Mouse (Mus musculus) gastrocnemius, adult 2 months (tissue): ENCODE measurements around the gene Bcar1. TPM values are rescaled to one million over a fixed set of nuclear protein-coding genes. Genes with fewer than 3 reads are reported as not detected.

Source experiments
- DNase-seq: peaks from one replicate; pipeline ENCODE4 v3.0.0; 2022
- H3K27ac ChIP-seq: fragments of 200-600 bp; 2 replicates; pipeline ENCODE4 v1.8.1; 2022; ENCODE audit warnings: mild to moderate bottlenecking
- H3K4me3 ChIP-seq: fragments of 200-600 bp; 2 replicates; pipeline ENCODE4 v1.8.1; 2022; ENCODE audit warnings: mild to moderate bottlenecking, moderate library complexity
- CTCF ChIP-seq: fragments of 200-600 bp; IDR thresholded peaks from 2 replicates; pipeline ENCODE4 v1.8.1; 2022; ENCODE audit warnings: antibody characterized with exemption, mild to moderate bottlenecking, moderate library complexity
- intact Hi-C: fragments of 180-260 bp; cut with DNase I; formaldehyde crosslinking; loops from one replicate; pipeline ENCODE4 v1.15.1; 2025
- total RNA-seq, 2 experiments: library from RNA; stranded (reverse); gene quantifications; 2 replicates each; pipeline ENCODE4 v1.2.3; 2021

The Bcar1 gene
- total RNA-seq, 2 experiments from 2014 or later = 10.8 to 12.6 TPM

DNA sequence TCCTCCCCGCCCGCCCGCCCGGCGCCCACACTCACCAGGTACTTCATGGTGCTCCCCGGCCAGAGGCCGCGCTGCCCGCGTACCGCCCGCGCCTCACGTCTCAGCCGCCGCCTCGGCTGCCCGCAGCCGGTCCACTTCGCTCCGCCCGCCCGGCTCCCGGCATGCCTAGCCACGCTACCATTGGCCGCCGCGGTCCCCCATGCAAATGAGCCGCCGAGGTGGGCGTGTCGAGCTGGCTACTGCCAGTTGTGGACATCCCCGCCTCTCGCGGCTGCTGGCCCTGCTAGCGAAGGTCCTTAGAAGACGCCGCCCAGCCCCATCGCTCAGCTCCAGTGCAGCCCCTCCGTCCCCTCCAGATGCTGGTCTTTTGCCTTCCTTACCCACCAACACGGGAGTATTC is 11.6 kb downstream of the Bcar1 start:
- peak; percentile 100 for DNase-seq
- Histone ChIP-seq H3K4me3 (peak overlapping the region; percentile 93), H3K27ac (peak overlapping the region; percentile 97)
- intact Hi-C loops = no loop called here
- TF ChIP-seq CTCF = no peak; the same call in 1 of the 2 replicates

DNA sequence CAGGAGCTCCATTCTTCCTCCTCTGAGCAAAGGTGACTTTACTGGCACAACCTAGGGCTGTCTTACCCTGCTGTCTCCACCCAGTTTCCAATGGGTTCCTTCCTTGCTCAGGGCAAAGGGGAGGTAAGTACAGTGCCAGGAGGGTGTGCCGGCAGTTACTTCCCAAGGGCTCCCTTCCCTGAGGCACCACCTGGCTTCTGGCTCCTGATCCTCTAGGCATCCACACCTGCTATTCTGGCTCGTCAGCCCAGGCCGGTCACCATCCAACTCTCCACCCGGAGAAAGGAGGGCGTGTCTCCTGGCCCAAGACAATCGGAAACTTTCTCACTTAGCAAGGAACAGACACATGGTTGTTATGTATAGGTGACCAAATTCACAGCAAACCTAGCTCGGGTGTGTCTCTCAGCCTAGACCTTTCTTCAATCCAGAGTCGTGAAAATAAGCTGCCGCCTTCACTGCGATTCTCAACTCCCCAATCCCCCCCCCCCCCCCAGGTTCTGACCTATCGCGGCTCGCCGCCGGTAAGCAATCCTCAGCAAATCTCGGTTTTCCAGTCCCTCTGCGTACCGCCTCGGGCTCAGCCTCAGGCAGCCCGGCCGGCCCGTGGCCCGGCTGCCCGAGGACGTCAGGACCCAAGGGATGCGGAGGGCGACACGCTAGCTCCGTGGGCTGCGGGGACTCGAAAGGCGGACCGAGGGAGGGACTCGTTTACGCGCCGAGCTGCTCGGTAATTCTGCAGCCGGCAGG is 12.2 kb downstream of the Bcar1 start:
- peak; percentile 64 for DNase-seq
- Histone ChIP-seq H3K27ac (peak overlapping the region; percentile 97), H3K4me3 (peak overlapping the region; percentile 93)
- intact Hi-C loops = no loop called here
- TF ChIP-seq CTCF = no peak

DNA sequence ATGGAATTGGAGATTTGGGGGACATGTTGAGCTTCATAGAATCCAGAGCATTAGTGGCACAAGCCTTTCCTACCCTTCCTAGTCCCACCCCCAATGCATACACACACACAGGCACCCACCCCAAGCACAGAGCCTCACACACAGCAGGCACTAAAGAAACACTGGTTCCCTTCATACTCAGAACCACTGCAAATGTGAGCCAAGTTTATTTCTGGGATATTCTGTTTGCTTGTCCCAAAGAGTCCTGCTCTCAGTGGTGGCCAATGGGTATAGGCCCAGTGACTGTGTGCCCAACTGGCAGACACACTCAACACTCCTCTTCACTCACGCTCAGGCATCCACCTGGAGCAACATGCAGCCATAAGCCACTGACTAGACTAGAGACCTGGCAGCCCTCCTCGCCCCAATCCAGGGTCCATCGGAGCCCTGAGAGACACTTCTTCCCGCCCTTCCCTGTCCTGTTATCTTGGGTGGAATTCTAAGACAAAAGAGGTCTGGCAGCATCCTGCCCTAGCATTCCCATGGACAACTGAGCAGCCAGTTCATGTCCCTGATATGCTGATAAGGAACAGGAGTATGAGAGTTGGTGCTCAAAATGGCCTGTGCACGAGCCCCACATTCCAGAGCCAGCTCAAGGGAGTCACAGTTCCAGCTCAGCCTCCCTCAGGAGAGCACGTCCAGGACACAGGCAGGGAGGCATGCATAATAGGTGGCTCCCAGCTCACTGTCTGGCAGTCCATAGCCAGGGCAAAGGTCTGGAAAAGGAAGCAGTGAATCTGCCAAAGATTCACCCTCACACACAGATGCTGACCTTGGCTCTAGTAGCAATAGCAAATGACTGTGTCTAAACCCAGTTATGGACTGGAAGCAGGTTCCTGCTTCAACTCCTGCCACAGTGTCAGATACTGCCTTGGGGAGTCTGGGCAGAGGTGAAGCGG is 14.1 kb downstream of the Bcar1 start:
- Histone ChIP-seq H3K4me3 (peak overlapping the region; percentile 24), H3K27ac (peak overlapping the region; percentile 97)
- no peak for TF ChIP-seq CTCF
- DNase-seq = peak; percentile 46
- intact Hi-C loops = no loop called here

DNA sequence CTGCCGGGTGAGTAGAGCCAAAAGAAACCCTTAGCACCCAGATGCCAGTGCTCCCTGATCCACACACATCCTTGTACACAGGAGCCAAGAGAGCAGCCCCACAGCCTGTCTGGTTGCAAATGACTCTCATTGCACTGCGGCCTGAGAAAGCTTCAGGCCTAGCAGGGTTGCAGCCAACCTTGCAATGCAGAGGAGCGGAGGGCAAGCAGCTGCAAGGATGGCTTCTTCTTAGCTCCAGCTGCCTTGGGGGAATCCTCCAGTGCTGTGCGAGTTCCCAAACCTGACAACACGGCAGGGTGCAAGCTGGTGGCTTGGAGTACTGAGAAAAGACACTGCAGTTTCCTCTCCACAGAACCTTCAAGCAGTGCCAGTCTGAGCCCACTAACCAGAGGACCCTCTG is 15.1 kb downstream of the Bcar1 start:
- H3K27ac ChIP-seq = peak overlapping the region; percentile 97
- H3K4me3 ChIP-seq = no peak overlapping the region
- TF ChIP-seq CTCF = no peak
- intact Hi-C loops = no loop called here
- peak; percentile 18 for DNase-seq

DNA sequence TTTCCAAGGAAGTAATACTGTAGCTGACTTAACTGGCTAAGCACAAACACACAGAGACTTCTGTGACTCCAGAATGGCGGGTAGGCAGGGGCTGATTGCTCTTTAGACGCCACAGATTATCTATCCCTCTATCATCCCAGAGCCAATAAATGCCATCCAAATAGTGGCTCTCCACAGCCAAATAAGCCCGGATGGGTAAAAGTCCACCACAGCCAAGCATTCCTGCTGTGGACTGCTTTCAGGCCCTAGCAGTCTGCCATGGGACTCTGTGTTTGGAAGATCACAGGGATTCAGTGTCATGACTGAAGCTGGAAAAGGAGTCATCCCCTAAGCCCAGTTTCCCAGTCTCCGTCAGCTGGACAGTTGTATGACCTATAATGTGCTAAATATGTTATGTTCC is 16.1 kb downstream of the Bcar1 start:
- Histone ChIP-seq H3K4me3 (no peak overlapping the region), H3K27ac (peak overlapping the region; percentile 97)
- TF ChIP-seq CTCF = no peak
- DNase-seq = peak; percentile 16
- intact Hi-C loops = no loop called here

DNA sequence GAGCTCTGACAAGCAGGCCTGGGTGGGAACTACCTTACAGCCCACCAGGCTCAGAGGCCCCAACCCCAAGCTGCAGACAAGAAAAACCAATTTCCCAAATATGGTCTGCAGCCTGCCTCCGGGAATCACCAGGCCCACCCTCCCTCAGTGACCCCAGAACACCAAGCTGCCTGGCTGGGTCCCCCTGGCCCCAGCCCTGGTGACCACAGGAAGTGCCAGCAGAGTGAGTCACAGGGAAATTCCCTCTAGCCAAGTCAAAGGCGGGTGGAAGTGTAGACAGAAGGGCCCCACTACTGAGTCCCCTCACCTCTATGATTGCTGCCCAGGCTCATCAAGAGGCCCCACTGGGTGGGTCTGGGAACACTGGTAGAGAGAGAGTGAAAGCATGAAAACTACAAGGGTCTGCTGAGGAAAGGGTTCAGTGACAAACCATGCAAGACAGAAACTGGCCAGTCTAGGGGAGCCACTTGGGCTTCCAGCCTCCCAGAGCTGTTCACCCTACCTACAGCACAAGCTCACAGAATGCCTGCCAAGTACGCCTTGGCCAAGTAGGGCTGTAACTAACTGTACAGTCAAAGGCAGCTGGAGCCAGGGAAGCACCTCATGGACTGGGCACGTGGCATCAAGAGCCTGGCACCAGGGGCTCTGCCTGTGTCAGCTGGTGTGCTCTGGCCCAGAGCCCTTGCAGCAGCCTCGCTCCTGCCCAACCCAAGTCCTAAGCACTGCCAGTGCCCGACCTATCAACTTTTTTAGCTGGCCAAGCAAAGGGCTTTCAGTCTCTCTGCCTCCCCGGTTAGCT is 17.3 kb downstream of the Bcar1 start:
- TF ChIP-seq CTCF = no peak
- peak; percentile 95 for DNase-seq
- intact Hi-C loops = no loop called here
- Histone ChIP-seq H3K4me3 (peak overlapping the region; percentile 40), H3K27ac (peak overlapping the region; percentile 97)

DNA sequence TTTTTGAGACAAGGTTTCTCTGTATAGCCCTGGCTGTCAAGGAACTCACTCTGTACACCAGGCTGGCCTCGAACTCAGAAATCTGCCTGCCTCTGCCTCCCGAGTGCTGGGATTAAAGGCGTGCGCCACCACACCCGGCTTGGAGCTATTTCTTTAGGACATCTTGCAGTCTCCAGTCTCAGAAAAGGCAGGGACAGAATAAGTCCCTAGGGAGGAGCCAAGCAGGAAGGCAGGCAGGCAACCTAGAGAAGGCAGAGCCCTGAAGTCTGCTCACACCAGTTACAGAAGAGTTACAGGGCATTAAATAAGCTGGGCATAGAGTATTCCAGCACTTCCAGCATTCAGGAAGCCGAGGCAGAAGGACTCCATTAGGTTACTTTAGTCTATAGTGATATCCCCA is 18.3 kb downstream of the Bcar1 start:
- no peak for TF ChIP-seq CTCF
- Histone ChIP-seq H3K4me3 (no peak overlapping the region), H3K27ac (peak overlapping the region; percentile 97)
- peak; percentile 11 for DNase-seq
- intact Hi-C loops = no loop called here

DNA sequence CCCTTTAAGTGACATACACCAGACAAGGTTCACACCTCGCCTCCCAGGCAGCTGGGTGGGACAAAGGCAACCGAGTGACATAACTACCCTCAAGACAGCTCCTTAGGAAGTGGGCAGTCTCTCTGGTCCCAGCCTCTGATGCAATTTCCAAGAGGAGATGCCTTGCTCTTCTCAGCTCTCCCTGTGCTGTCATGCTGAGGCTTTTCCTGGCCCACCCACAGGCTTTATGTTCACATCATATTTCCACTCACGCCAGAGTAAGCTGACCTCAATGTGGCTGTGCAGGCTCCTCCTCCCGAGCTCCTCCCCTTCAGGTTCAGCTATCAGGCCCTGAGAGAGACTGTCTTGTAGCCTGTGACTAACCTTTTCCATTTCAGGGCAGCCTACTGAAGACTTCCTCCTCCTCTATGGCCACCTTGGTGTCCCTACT is 23.5 kb downstream of the Bcar1 start:
- H3K27ac ChIP-seq = peak overlapping the region; percentile 20; the same call in 1 of the 2 replicates

DNA sequence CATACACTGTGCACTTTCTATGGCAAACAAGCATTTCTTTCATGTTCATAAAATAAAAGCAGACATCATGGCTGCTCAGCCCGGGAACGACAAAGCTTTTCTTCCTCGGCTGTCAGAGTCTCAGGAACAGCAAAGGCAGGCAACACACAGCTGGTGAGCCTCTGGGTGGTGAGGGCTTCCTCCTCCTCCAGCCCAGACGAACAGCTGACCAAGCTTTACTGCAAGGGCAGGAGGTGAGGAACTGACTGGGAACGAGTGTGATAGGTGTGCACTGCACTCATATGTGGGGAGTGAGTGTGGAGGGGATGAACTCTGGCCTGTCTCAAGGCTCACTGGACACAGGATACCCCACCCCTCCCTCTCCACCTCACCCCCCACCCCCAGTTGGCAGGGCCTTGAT is 24.7 kb downstream of the Bcar1 start:
- intact Hi-C loops = loop anchor here (2.0 kb wide), 1 partner anchor 30 kb away; no protein-coding TSS in a partner anchor
- TF ChIP-seq CTCF = no peak
- Histone ChIP-seq H3K27ac (peak overlapping the region; percentile 93), H3K4me3 (no peak overlapping the region)
- DNase-seq = peak; percentile 13

More for the DNA sequence above, 23.5 kb downstream of the Bcar1 start:
- DNase-seq = no peak
- intact Hi-C loops = no loop called here
- H3K4me3 ChIP-seq = no peak overlapping the region
- no peak for TF ChIP-seq CTCF

DNA sequence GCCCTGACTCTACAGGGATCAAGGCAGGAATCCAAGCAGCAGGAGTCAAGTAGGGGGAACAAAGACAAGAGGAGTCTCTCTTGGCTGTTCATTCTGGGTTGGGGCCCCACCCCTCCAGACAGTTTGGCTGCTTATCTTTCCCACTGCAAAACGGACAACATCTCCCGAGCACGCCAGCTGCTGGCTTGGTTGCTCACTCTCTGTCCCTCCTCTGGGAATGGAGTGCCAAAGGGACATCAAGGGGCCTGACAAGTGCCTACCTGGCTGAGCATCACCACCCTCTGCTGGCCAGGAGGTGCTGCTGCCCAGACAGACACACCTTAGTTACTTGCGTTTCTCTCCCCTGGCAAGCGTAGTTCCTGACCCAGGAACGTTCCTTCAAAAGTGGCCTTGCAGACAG is 25.7 kb downstream of the Bcar1 start:
- DNase-seq = peak; percentile 60
- intact Hi-C loops = loop anchor here (2.0 kb wide), 1 partner anchor 31 kb away; no protein-coding TSS in a partner anchor
- peak; percentile 39; the same call in 1 of the 2 replicates for TF ChIP-seq CTCF

DNA sequence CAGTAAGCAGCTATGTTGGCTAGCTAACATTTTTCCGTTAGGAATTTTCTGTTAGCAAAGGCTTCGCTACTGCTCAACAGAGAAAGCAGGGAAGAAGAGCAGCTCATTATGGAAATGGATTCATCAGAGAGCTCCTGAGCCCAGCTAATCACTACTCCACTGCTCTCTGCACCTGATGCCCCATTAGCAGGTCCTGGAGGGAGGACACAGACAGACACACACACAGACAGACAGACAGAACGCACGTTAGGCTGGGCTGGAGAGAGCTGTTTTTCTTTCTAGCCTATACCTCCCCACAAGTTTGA is 26.2 kb downstream of the Bcar1 start:
- Histone ChIP-seq H3K27ac (peak overlapping the region; percentile 93), H3K4me3 (peak overlapping the region; percentile 47)
- no peak for TF ChIP-seq CTCF
- intact Hi-C loops = no loop called here
- no peak for DNase-seq

More for the DNA sequence above, 25.7 kb downstream of the Bcar1 start:
- Histone ChIP-seq H3K4me3 (peak overlapping the region; percentile 47), H3K27ac (peak overlapping the region; percentile 93)

DNA sequence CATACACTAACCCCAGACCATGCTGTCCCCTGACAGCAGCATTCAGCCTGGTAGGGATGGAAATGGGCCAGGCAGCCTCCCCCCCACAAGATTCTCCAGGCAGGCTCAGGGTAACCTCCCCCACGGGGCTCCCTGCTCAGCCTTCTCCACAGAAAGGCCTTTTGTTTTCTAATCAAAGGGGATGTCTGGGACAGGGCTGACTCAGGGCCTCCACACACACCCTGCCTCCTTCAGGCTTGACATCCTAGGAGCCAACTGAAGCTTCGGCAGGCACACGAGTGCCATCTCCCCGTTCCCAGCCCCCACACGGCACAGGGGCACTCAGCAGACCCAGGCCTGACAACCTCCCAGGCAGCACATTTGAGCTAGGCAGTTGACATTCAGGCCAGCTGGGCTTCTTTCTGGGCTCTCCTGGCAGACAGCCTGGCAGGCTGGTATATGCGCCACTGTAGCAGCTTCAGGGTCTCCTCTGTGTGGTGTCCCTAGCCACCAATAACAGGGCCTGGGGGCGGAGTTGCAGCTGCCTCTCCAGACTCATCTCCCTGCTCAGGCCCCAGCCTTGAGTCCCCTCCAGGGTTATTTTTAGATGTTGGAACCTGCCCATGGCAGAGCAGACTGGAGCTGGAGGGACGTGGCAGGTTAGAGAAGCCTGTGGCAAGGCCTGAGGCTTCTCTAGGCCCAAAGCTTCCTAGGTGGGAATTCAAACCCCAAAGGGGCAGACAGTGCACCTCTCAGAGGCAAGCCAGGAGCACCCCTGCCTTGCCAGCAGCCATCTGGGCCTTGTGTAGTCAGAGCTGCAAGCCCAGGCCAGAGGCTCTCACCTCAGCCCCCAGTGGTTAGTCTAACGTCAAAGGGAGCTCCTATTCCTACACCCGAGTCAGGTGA is 26.8 kb downstream of the Bcar1 start:
- Histone ChIP-seq H3K27ac (peak overlapping the region; percentile 93), H3K4me3 (peak overlapping the region; percentile 47)
- intact Hi-C loops = no loop called here
- DNase-seq = peak; percentile 93
- no peak for TF ChIP-seq CTCF
